Mouse (Mus musculus): ENCODE data around the gene Akap12. TPM values are rescaled to one million over a fixed set of nuclear protein-coding genes. Genes with fewer than 3 reads are reported as not detected.

The Akap12 gene
- total RNA-seq, 2 experiments from 2014 or later, result 81.8 to 82.6 TPM

- no peak for DNase-seq
Observed at GRCm38 (mm10) chr10:4405511-4405910, 139.3 kb downstream of the Akap12 start.

DNA sequence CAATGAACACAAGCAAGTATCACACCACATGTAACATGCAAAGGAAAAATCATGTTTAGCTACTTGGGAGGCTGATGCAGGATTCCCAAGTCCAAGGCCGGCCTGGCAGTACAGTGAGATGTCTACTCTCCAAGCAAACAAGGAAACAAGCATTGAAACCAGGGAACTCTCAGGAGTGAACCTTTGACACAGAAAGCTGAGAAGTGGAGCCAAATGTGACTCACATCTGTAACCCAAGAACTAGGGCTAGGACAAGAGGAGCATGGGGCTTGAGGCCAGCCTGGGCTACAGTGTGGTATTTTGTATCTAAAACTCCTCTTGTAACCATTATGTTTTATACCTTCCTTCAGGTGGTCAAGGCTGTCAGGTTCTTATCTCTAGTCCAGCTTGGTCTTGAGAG, 141.0 kb downstream of the Akap12 start:
- DNase-seq, result no peak

Other genes with a start within 250 kb of the Akap12 start
- gene Zbtb2, start 121.7 kb downstream of the Akap12 start, total RNA-seq (2021), result 10 to 100 TPM; 10.6 to 10.9 TPM
- gene Rmnd1, start 166.0 kb downstream of the Akap12 start, total RNA-seq (2021), result 10 to 100 TPM; 50.5 to 52.2 TPM
- 10 to 100 TPM; 11.1 to 11.8 TPM for gene Armt1, start 166.1 kb downstream of the Akap12 start, total RNA-seq (2021)
- gene Ccdc170, start 216.1 kb downstream of the Akap12 start, total RNA-seq (2021), result under 1 TPM; 0.19 to 0.23 TPM

Measured in heart, postnatal 4 days (tissue).